Mouse (Mus musculus) MEL (cell line): ENCODE data around the gene Gm28635.

Experiments used
- CTCF ChIP-seq, 3 experiments: IDR thresholded peaks in 2 of 3; conservative IDR thresholded peaks in 1 of 3; 2 replicates each; pipeline ENCODE4 v1.5.1; 2011 to 2012; ENCODE audit warnings: low read length in 3 of 3, low read depth in 2 of 3, mild to moderate bottlenecking in 2 of 3, improper control_type of control experiment in 1 of 3, inconsistent platforms in 1 of 3, mixed read lengths in 1 of 3, moderate library complexity in 1 of 3; ENCODE audit not compliant: control insufficient read depth in 1 of 3, insufficient read depth in 1 of 3, poor library complexity in 1 of 3, severe bottlenecking in 1 of 3
- KAT2A ChIP-seq: conservative IDR thresholded peaks from 2 replicates; pipeline ENCODE4 v1.6.1; 2012; ENCODE audit warnings: low read depth, low read length, improper control_type of control experiment, inconsistent platforms
- MAX ChIP-seq: IDR thresholded peaks from 2 replicates; pipeline ENCODE4 v1.6.1; 2011; ENCODE audit warnings: low read length, improper control_type of control experiment
- POLR2A ChIP-seq, 2 experiments: IDR thresholded peaks; 2 replicates each; pipeline ENCODE4 v1.6.1; 2011 to 2012; ENCODE audit warnings: low read length in 2 of 2, mild to moderate bottlenecking in 2 of 2, control low read depth in 1 of 2, improper control_type of control experiment in 1 of 2, low read depth in 1 of 2, moderate library complexity in 1 of 2; ENCODE audit not compliant: control insufficient read depth in 1 of 2, insufficient read depth in 1 of 2, poor library complexity in 1 of 2
- ZNF384 ChIP-seq: IDR thresholded peaks from 2 replicates; pipeline ENCODE4 v1.6.1; 2012; ENCODE audit warnings: low read depth, mild to moderate bottlenecking, inconsistent platforms, low read length, improper control_type of control experiment

GRCm38 (mm10) chr2:84612764-84613163 lies 65.1 kb downstream of the Gm28635 start:
- TF ChIP-seq CTCF (IDR thresholded peaks at IDR 0.05 in 2 of 3, conservative IDR thresholded peaks at IDR 0.05 in 1 of 3; ENCODE audit: control insufficient read depth in 1 of 3, insufficient read depth in 1 of 3, low read depth in 2 of 3, low read length in 3 of 3, poor library complexity in 1 of 3, severe bottlenecking in 1 of 3) (no peak), POLR2A (IDR thresholded peaks at IDR 0.05; ENCODE audit: control insufficient read depth in 1 of 2, insufficient read depth in 1 of 2, low read depth in 1 of 2, low read length in 2 of 2, poor library complexity in 1 of 2) (no peak), MAX (no peak), ZNF384 (no peak), KAT2A (no peak)
